Mouse (Mus musculus): Measurements from ENCODE around the gene Gorasp2.

The Gorasp2 gene

GRCm38 (mm10) chr2:70660887-70661714, at the start of gene Gorasp2:
Gene Gorasp2 (plus strand): TSS chr2:70661576.
- DNase-seq (ENCODE audit: low read depth, low spot score): peak; percentile 95

GRCm38 (mm10) chr2:70614745-70615351, 46.5 kb upstream of the Gorasp2 start:
- DNase-seq (ENCODE audit: low read depth, low spot score): no peak

- no peak for DNase-seq (ENCODE audit: low read depth, low spot score)
These were observed 45.3 kb upstream of the Gorasp2 start for GRCm38 (mm10) chr2:70616076-70616475.

- no peak for DNase-seq (ENCODE audit: low read depth, low spot score)
These were observed 44.8 kb upstream of the Gorasp2 start for GRCm38 (mm10) chr2:70616617-70617016.

GRCm38 (mm10) chr2:70619232-70619835, 42.0 kb upstream of the Gorasp2 start:
- no peak for DNase-seq (ENCODE audit: low read depth, low spot score)

GRCm38 (mm10) chr2:70620225-70620624, 41.2 kb upstream of the Gorasp2 start:
- peak; percentile 57 for DNase-seq (ENCODE audit: low read depth, low spot score)

- no peak for DNase-seq (ENCODE audit: low read depth, low spot score)
These were observed 39.1 kb upstream of the Gorasp2 start for GRCm38 (mm10) chr2:70622244-70622643.

- no peak for DNase-seq (ENCODE audit: low read depth, low spot score)
These were observed 35.6 kb upstream of the Gorasp2 start for GRCm38 (mm10) chr2:70625761-70626160.

GRCm38 (mm10) chr2:70628397-70628796, 33.0 kb upstream of the Gorasp2 start:
- no peak for DNase-seq (ENCODE audit: low read depth, low spot score)

- DNase-seq (ENCODE audit: low read depth, low spot score): peak; percentile 51
These were observed 32.0 kb upstream of the Gorasp2 start for GRCm38 (mm10) chr2:70629339-70629761.

- no peak for DNase-seq (ENCODE audit: low read depth, low spot score)
These were observed 31.5 kb upstream of the Gorasp2 start for GRCm38 (mm10) chr2:70629921-70630320.

GRCm38 (mm10) chr2:70631321-70631720, 30.1 kb upstream of the Gorasp2 start:
- no peak for DNase-seq (ENCODE audit: low read depth, low spot score)

- DNase-seq (ENCODE audit: low read depth, low spot score): no peak
These were observed 29.0 kb upstream of the Gorasp2 start for GRCm38 (mm10) chr2:70632412-70632811.

GRCm38 (mm10) chr2:70634028-70634690, 27.2 kb upstream of the Gorasp2 start:
- DNase-seq (ENCODE audit: low read depth, low spot score): peak; percentile 46

- DNase-seq (ENCODE audit: low read depth, low spot score): no peak
These were observed 20.4 kb upstream of the Gorasp2 start for GRCm38 (mm10) chr2:70640968-70641367.

- no peak for DNase-seq (ENCODE audit: low read depth, low spot score)
These were observed 18.3 kb upstream of the Gorasp2 start for GRCm38 (mm10) chr2:70642971-70643565.

- no peak for DNase-seq (ENCODE audit: low read depth, low spot score)
These were observed 16.1 kb upstream of the Gorasp2 start for GRCm38 (mm10) chr2:70645266-70645780.

GRCm38 (mm10) chr2:70647681-70648080, 13.7 kb upstream of the Gorasp2 start:
- no peak for DNase-seq (ENCODE audit: low read depth, low spot score)

GRCm38 (mm10) chr2:70648271-70648670, 13.1 kb upstream of the Gorasp2 start:
- no peak for DNase-seq (ENCODE audit: low read depth, low spot score)

- DNase-seq (ENCODE audit: low read depth, low spot score): no peak
These were observed 11.9 kb upstream of the Gorasp2 start for GRCm38 (mm10) chr2:70649471-70649870.

- no peak for DNase-seq (ENCODE audit: low read depth, low spot score)
These were observed 9.6 kb upstream of the Gorasp2 start for GRCm38 (mm10) chr2:70651820-70652219.

Measured in retina, postnatal 7 days (tissue).